Mouse (Mus musculus): Measurements from ENCODE around the gene Rin3. TPM values are rescaled to one million over a fixed set of nuclear protein-coding genes. Genes with fewer than 3 reads are reported as not detected.

Rin3 gene
- polyA plus RNA-seq, 1 experiment: 16.7 TPM

DNA sequence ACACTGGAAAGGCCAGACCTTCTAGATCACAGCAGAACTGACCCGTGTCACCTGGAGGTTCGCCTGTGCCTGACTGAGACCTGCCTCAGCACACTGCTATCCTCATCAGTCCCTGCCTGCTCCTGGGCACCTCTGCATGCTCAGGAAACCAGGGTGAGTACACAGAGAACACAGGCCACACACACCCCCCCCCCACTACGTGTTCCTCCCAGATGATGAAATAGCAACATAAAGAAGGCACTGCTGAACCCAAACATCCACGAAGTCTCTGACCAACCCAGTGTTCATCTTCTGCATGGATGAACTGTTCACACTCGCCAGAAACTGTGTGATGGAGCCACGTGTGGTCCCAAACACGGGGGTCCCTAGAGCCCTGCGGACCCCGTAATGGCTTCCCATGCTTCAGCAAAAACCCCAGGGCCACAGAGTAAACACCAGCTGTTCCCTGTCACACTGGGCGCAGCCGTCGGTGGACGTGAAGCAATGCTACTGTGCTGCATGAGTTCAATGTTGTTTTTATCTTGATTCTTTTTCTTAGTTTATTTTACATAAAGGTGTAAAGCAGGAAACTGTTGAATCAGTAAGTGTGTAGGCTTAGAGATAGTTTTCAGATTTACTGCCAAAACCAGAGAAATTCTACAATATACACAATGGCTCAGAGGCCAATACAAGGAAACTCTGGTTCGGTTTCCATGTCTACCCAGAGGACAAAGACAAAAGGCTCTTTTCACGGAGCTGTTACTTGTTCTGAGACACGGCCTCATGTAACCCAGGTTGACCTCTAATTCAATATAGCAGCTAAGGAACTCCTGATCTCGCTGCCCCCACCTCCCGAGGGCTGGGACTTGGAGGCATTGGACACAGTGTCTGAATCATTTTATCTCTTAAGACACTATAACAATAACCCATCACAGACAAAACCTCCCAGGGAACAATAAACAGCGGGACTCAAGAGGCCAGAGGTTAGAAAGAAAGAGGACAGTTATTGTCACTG lies 113.4 kb downstream of the Rin3 start:
- no peak for TF ChIP-seq CTCF (IDR thresholded peaks at IDR 0.05; ENCODE audit: control insufficient read depth, insufficient read depth, insufficient read length)
- no peaks in the 10 kb centered on the region for H3K79me2 ChIP-seq (ENCODE audit: control insufficient read depth, insufficient read depth)
- no peak overlapping the region for H3ac ChIP-seq (ENCODE audit: control insufficient read depth, insufficient read length, low read depth)
- H3K79me3 ChIP-seq (ENCODE audit: low read depth): no peaks in the 10 kb centered on the region
- H3K27me3 ChIP-seq (ENCODE audit: control insufficient read depth, insufficient read depth, insufficient read length): no peaks in the 10 kb centered on the region
- H3K36me3 ChIP-seq (ENCODE audit: control insufficient read depth, insufficient read depth): peaks cover 30% of the 10 kb centered on the region
- H3K4me3 ChIP-seq (ENCODE audit: insufficient read depth, poor library complexity, severe bottlenecking): no peak overlapping the region

GRCm38 (mm10) chr12:102398588-102398987 lies 115.7 kb downstream of the Rin3 start:
- H3ac ChIP-seq (ENCODE audit: control insufficient read depth, insufficient read length, low read depth): no peak overlapping the region
- TF ChIP-seq CTCF (IDR thresholded peaks at IDR 0.05; ENCODE audit: control insufficient read depth, insufficient read depth, insufficient read length) (no peak), MYOG (IDR thresholded peaks at IDR 0.05; ENCODE audit: control insufficient read depth, extremely low read depth, insufficient read length) (no peak), MYOD1 (IDR thresholded peaks at IDR 0.05; ENCODE audit: control insufficient read depth, insufficient read length, low read depth) (no peak), USF1 (IDR thresholded peaks at IDR 0.05; ENCODE audit: low read depth) (no peak), CEBPB (IDR thresholded peaks at IDR 0.05; ENCODE audit: low read depth) (no peak), MAX (IDR thresholded peaks at IDR 0.05) (no peak), FOSL1 (IDR thresholded peaks at IDR 0.05; ENCODE audit: insufficient read depth, low read length, poor library complexity, severe bottlenecking) (no peak)
- no peaks in the 10 kb centered on the region for H3K79me2 ChIP-seq (ENCODE audit: control insufficient read depth, insufficient read depth)
- H3K4me3 ChIP-seq (ENCODE audit: insufficient read depth, poor library complexity, severe bottlenecking): no peak overlapping the region
- H3K36me3 ChIP-seq (ENCODE audit: control insufficient read depth, insufficient read depth): peaks cover 27% of the 10 kb centered on the region
- no peaks in the 10 kb centered on the region for H3K27me3 ChIP-seq (ENCODE audit: control insufficient read depth, insufficient read depth, insufficient read length)
- H3K79me3 ChIP-seq (ENCODE audit: low read depth): no peaks in the 10 kb centered on the region

DNA sequence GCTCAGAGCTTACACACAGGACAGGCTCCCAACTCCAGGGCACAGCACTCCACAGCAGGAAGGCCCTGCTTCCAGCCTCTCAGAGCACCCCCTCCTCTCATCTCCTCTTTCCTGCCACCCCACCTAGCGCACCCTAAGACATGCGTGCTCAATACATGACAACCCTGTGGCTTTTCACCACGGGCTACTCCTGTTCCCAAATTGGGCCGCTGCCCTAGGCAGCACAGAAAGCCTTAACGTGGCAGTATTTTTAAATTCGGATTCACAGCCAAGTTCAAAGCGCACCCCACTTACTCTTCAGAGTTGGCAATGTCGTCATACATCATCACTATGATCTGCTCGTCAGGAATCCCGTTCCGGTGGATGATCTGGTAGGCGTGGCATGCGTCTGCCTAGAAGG lies 130.3 kb downstream of the Rin3 start:
- H3K79me3 ChIP-seq (ENCODE audit: low read depth): no peaks in the 10 kb centered on the region
- no peak overlapping the region for H3K4me3 ChIP-seq (ENCODE audit: insufficient read depth, poor library complexity, severe bottlenecking)
- no peak overlapping the region for H3ac ChIP-seq (ENCODE audit: control insufficient read depth, insufficient read length, low read depth)
- TF ChIP-seq MAX (IDR thresholded peaks at IDR 0.05): no peak
- TF ChIP-seq MYOD1 (IDR thresholded peaks at IDR 0.05; ENCODE audit: control insufficient read depth, insufficient read length, low read depth): no peak
- TF ChIP-seq CEBPB (IDR thresholded peaks at IDR 0.05; ENCODE audit: low read depth): no peak
- no peaks in the 10 kb centered on the region for H3K79me2 ChIP-seq (ENCODE audit: control insufficient read depth, insufficient read depth)
- no peaks in the 10 kb centered on the region for H3K36me3 ChIP-seq (ENCODE audit: control insufficient read depth, insufficient read depth)
- H3K27me3 ChIP-seq (ENCODE audit: control insufficient read depth, insufficient read depth, insufficient read length): no peaks in the 10 kb centered on the region

- no peaks in the 10 kb centered on the region for H3K36me3 ChIP-seq (ENCODE audit: control insufficient read depth, insufficient read depth)
- H3K4me3 ChIP-seq (ENCODE audit: insufficient read depth, poor library complexity, severe bottlenecking): no peak overlapping the region
- TF ChIP-seq MAX (IDR thresholded peaks at IDR 0.05) (no peak), CEBPB (IDR thresholded peaks at IDR 0.05; ENCODE audit: low read depth) (no peak), MYOG (IDR thresholded peaks at IDR 0.05; ENCODE audit: control insufficient read depth, extremely low read depth, insufficient read length) (no peak), USF1 (IDR thresholded peaks at IDR 0.05; ENCODE audit: low read depth) (no peak), MYOD1 (IDR thresholded peaks at IDR 0.05; ENCODE audit: control insufficient read depth, insufficient read length, low read depth) (no peak), CTCF (IDR thresholded peaks at IDR 0.05; ENCODE audit: control insufficient read depth, insufficient read depth, insufficient read length) (no peak), FOSL1 (IDR thresholded peaks at IDR 0.05; ENCODE audit: insufficient read depth, low read length, poor library complexity, severe bottlenecking) (no peak)
- no peaks in the 10 kb centered on the region for H3K79me3 ChIP-seq (ENCODE audit: low read depth)
- H3ac ChIP-seq (ENCODE audit: control insufficient read depth, insufficient read length, low read depth): no peak overlapping the region
- H3K79me2 ChIP-seq (ENCODE audit: control insufficient read depth, insufficient read depth): no peaks in the 10 kb centered on the region
- H3K27me3 ChIP-seq (ENCODE audit: control insufficient read depth, insufficient read depth, insufficient read length): no peaks in the 10 kb centered on the region
Observed at GRCm38 (mm10) chr12:102414686-102415085, 131.8 kb downstream of the Rin3 start.

GRCm38 (mm10) chr12:102416391-102416837 lies 133.6 kb downstream of the Rin3 start:
- no peaks in the 10 kb centered on the region for H3K36me3 ChIP-seq (ENCODE audit: control insufficient read depth, insufficient read depth)
- no peaks in the 10 kb centered on the region for H3K79me3 ChIP-seq (ENCODE audit: low read depth)
- H3ac ChIP-seq (ENCODE audit: control insufficient read depth, insufficient read length, low read depth): no peak overlapping the region
- no peaks in the 10 kb centered on the region for H3K27me3 ChIP-seq (ENCODE audit: control insufficient read depth, insufficient read depth, insufficient read length)
- no peak overlapping the region for H3K4me3 ChIP-seq (ENCODE audit: insufficient read depth, poor library complexity, severe bottlenecking)
- TF ChIP-seq MYOG (IDR thresholded peaks at IDR 0.05; ENCODE audit: control insufficient read depth, extremely low read depth, insufficient read length) (no peak), CEBPB (IDR thresholded peaks at IDR 0.05; ENCODE audit: low read depth) (no peak), CTCF (IDR thresholded peaks at IDR 0.05; ENCODE audit: control insufficient read depth, insufficient read depth, insufficient read length) (no peak), MYOD1 (IDR thresholded peaks at IDR 0.05; ENCODE audit: control insufficient read depth, insufficient read length, low read depth) (no peak), MAX (IDR thresholded peaks at IDR 0.05) (no peak), USF1 (IDR thresholded peaks at IDR 0.05; ENCODE audit: low read depth) (no peak), FOSL1 (IDR thresholded peaks at IDR 0.05; ENCODE audit: insufficient read depth, low read length, poor library complexity, severe bottlenecking) (no peak)
- no peaks in the 10 kb centered on the region for H3K79me2 ChIP-seq (ENCODE audit: control insufficient read depth, insufficient read depth)
